Mouse (Mus musculus) yolk sac, embryonic 10.5 days (tissue): ENCODE measurements around the gene Asb10.
"Not testable (repeated sequence)": the region's sequence is repeated elsewhere in the genome, so short reads cannot be mapped to it uniquely, and the experiment has no call there.

Experiments used
- DNase-seq: peaks from one replicate; pipeline ENCODE4 v3.0.0-alpha.2; 2017; ENCODE audit warnings: low spot score

Gene Asb10

GRCm38 (mm10) chr5:24540387-24541143, at the start of gene Asb10:
Gene Asb10, minus strand, starts transcription at chr5:24540978.
- peak; percentile 29 for DNase-seq

- no peak for DNase-seq
Observed at GRCm38 (mm10) chr5:24589511-24590500, 49.0 kb upstream of the Asb10 start.

- DNase-seq, result no peak
Observed at GRCm38 (mm10) chr5:24587200-24587577, 46.4 kb upstream of the Asb10 start.

- DNase-seq, result peak; percentile 88
Observed at GRCm38 (mm10) chr5:24586547-24587199, 45.9 kb upstream of the Asb10 start, which contains the start of gene Chpf2. Gene Chpf2, plus strand, starts transcription at chr5:24586741.

- no peak for DNase-seq
Observed at GRCm38 (mm10) chr5:24586106-24586505, 45.3 kb upstream of the Asb10 start.

- no peak for DNase-seq
Observed at GRCm38 (mm10) chr5:24578109-24578963, 37.6 kb upstream of the Asb10 start.

- peak; percentile 100 for DNase-seq
Observed at GRCm38 (mm10) chr5:24577183-24577929, 36.6 kb upstream of the Asb10 start, which contains the start of gene Abcf2. Gene Abcf2, minus strand, starts transcription at chr5:24577467.

- DNase-seq, result no peak
Observed at GRCm38 (mm10) chr5:24576801-24577182, 36.0 kb upstream of the Asb10 start.

GRCm38 (mm10) chr5:24575948-24576347, 35.2 kb upstream of the Asb10 start:
- DNase-seq, result no peak

GRCm38 (mm10) chr5:24556709-24557108, 15.9 kb upstream of the Asb10 start, which contains the start of gene 4931409K22Rik:
Gene 4931409K22Rik, minus strand, starts transcription at chr5:24556809.
- no peak for DNase-seq

- not testable (repeated sequence) for DNase-seq
Observed at GRCm38 (mm10) chr5:24555335-24555734, 14.6 kb upstream of the Asb10 start.

GRCm38 (mm10) chr5:24553621-24554244, 13.0 kb upstream of the Asb10 start:
- no peak for DNase-seq

GRCm38 (mm10) chr5:24551317-24551688, 10.5 kb upstream of the Asb10 start:
- DNase-seq, result no peak

GRCm38 (mm10) chr5:24550598-24551316, 10.0 kb upstream of the Asb10 start:
- no peak for DNase-seq

GRCm38 (mm10) chr5:24542643-24543042, 1.9 kb upstream of the Asb10 start:
- DNase-seq, result no peak

- DNase-seq, result no peak
Observed at GRCm38 (mm10) chr5:24541144-24541569, 379 bp upstream of the Asb10 start.

- DNase-seq, result no peak
Observed at GRCm38 (mm10) chr5:24539571-24540296, 1.0 kb downstream of the Asb10 start.

GRCm38 (mm10) chr5:24537618-24538017, 3.2 kb downstream of the Asb10 start:
- DNase-seq, result no peak

GRCm38 (mm10) chr5:24536511-24536910, 4.3 kb downstream of the Asb10 start:
- no peak for DNase-seq
